ENCODE assay signal across 23 mouse cellular contexts in genomic region chr5:149140336-149140735, GRCm38 (mm10). TPM values are rescaled to one million over a fixed set of nuclear protein-coding genes. Genes with fewer than 3 reads are reported as not detected.
DNase-seq lines count a peak whose midpoint lies in the region; ATAC-seq and TF ChIP-seq lines count a peak whose summit lies in the region.
"Had no signal": no experiment of that assay in that cellular context is flagged by ENCODE, and none has a peak within 500 bp of the region (broad histone marks: within the 10 kb centered on the region; RNA-seq: fewer than 3 reads in every experiment).

No protein-coding gene starts in this region.

- peaks cover 6% of the 10 kb centered on the region for H3K4me1 ChIP-seq in liver, adult 2 months (ENCODE audit: control insufficient read depth, insufficient read depth, low read length)
- peaks cover 16% of the 10 kb centered on the region for H3K4me1 ChIP-seq in limb, embryonic 10.5 days
- peaks cover 7% of the 10 kb centered on the region for H3K4me1 ChIP-seq in kidney, embryonic 15.5 days

- DNase-seq in liver, adult 2 months (ENCODE audit: extremely low read depth, low read depth, low spot score) = peak; percentile 79
- no peak for DNase-seq in liver
- DNase-seq in thymus, postnatal 4 days = peak; percentile 42
- DNase-seq in thymus, postnatal 10 days (ENCODE audit: low spot score in 2 of 2) = no peak
- DNase-seq in R1 (ENCODE audit: low read depth, low spot score) = peak; percentile 76
- DNase-seq in limb, embryonic 10.5 days (ENCODE audit: low spot score) = no peak
- DNase-seq: adrenal gland, postnatal 25 days; cerebellum, adult 11 months; cerebellum, adult 9-11 months; gastrocnemius, postnatal 36 days; heart, adult 2 months; heart, postnatal 14 days; kidney, adult 2 months; kidney, postnatal 10 days; lung, postnatal 4 days; thymus, postnatal 36 days had no signal

- H3K4me2 ChIP-seq in kidney, embryonic 15.5 days = no peak overlapping the region
- H3K4me2 ChIP-seq: embryonic facial prominence, embryonic 12.5 days; heart, embryonic 13.5 days had no signal

- no peak overlapping the region for H3K9ac ChIP-seq in liver, adult 2 months (ENCODE audit: low read depth, low read length)
- no peak overlapping the region for H3K9ac ChIP-seq in kidney, embryonic 15.5 days
- H3K9ac ChIP-seq: embryonic facial prominence, embryonic 12.5 days; heart, embryonic 13.5 days; liver, embryonic 14.5 days had no signal

- no peak for TF ChIP-seq POLR2A in liver, adult 2 months (IDR thresholded peaks at IDR 0.05; ENCODE audit: extremely low read depth, insufficient read depth, low read length)

- no peak overlapping the region for H3K4me3 ChIP-seq in liver, adult 2 months (ENCODE audit: insufficient read depth, low read depth, low read length)
- no peak overlapping the region for H3K4me3 ChIP-seq in limb, embryonic 10.5 days
- H3K4me3 ChIP-seq in kidney, embryonic 15.5 days (replicated peaks) = no peak overlapping the region
- H3K4me3 ChIP-seq: embryonic facial prominence, embryonic 12.5 days; heart, adult 2 months; heart, embryonic 13.5 days had no signal

- no peaks in the 10 kb centered on the region for H3K79me2 ChIP-seq in liver, adult 2 months (ENCODE audit: control insufficient read depth, insufficient read depth, low read length)

- no peak for TF ChIP-seq CTCF in liver, adult 2 months (IDR thresholded peaks at IDR 0.05; ENCODE audit: low read depth, low read length)

- no peaks in the 10 kb centered on the region for H3K36me3 ChIP-seq in liver, adult 2 months (ENCODE audit: control insufficient read depth, insufficient read depth, low read length)
- H3K36me3 ChIP-seq in limb, embryonic 10.5 days = no peaks in the 10 kb centered on the region
- H3K36me3 ChIP-seq in kidney, embryonic 15.5 days = no peaks in the 10 kb centered on the region
- H3K36me3 ChIP-seq: embryonic facial prominence, embryonic 12.5 days; G1E; heart, embryonic 13.5 days had no signal

- no peak for ATAC-seq in kidney, embryonic 15.5 days (replicated peaks; ENCODE audit: low FRiP score)
- ATAC-seq: activated CD4-positive, CD25-positive, alpha-beta regulatory T cell, adult 4 months; Patski had no signal

- WGBS in liver, adult 2 months = 59% methylated on average over 9 of the region's 9 CpGs
- WGBS in limb, embryonic 10.5 days = 63% methylated on average over 9 of the region's 9 CpGs
- WGBS in kidney, embryonic 15.5 days = 69% methylated on average over 9 of the region's 9 CpGs

- no peaks in the 10 kb centered on the region for H3K9me3 ChIP-seq in limb, embryonic 10.5 days (replicated peaks)
- no peaks in the 10 kb centered on the region for H3K9me3 ChIP-seq in kidney, embryonic 15.5 days (replicated peaks)
- H3K9me3 ChIP-seq: embryonic facial prominence, embryonic 12.5 days; G1E; heart, embryonic 13.5 days had no signal

- no peaks in the 10 kb centered on the region for H3K27me3 ChIP-seq in liver, adult 2 months (ENCODE audit: control insufficient read depth, insufficient read depth, low read length)
- H3K27me3 ChIP-seq in limb, embryonic 10.5 days (ENCODE audit: low read depth, poor library complexity, severe bottlenecking) = no peaks in the 10 kb centered on the region
- H3K27me3 ChIP-seq in kidney, embryonic 15.5 days = no peaks in the 10 kb centered on the region
- H3K27me3 ChIP-seq: embryonic facial prominence, embryonic 12.5 days; heart, embryonic 13.5 days; Patski had no signal

- no peak overlapping the region for H3K27ac ChIP-seq in liver, adult 2 months (replicated peaks; ENCODE audit: insufficient read depth, low read depth, low read length)
- H3K27ac ChIP-seq in limb, embryonic 10.5 days = no peak overlapping the region
- H3K27ac ChIP-seq in kidney, embryonic 15.5 days = no peak overlapping the region
- H3K27ac ChIP-seq: embryonic facial prominence, embryonic 12.5 days; heart, adult 2 months; heart, embryonic 13.5 days; liver, embryonic 14.5 days had no signal

RNA-seq across cellular contexts. Expression of gene Uspl1, which starts 43.8 kb away (rescaled TPM):
- 17.0 and 17.1 TPM in 2 replicates for total RNA-seq in liver, adult 2 months (2014; rRNA removed)
- polyA plus RNA-seq in liver, adult 2 months (2012; rRNA removed) = 4.8 and 6.2 TPM in 2 replicates
- 72.9 and 78.7 TPM in 2 replicates for polyA plus RNA-seq in limb, embryonic 10.5 days (2016; fragmentation: Nextera tagmentation; extraction: Ambion mirVana)
- 40.0 and 44.8 TPM in 2 replicates for polyA plus RNA-seq in kidney, embryonic 15.5 days (2015; fragmentation: Nextera tagmentation; extraction: Ambion mirVana)

RNA-seq across cellular contexts. Expression of gene Hmgb1, which starts 44.0 kb away (rescaled TPM):
- 106 and 131 TPM in 2 replicates for total RNA-seq in liver, adult 2 months (2014; rRNA removed)
- 17.1 and 21.0 TPM in 2 replicates for polyA plus RNA-seq in liver, adult 2 months (2012; rRNA removed)
- polyA plus RNA-seq in limb, embryonic 10.5 days (2016; fragmentation: Nextera tagmentation; extraction: Ambion mirVana) = 1,666 and 1,835 TPM in 2 replicates
- 1,463 and 1,782 TPM in 2 replicates for polyA plus RNA-seq in kidney, embryonic 15.5 days (2015; fragmentation: Nextera tagmentation; extraction: Ambion mirVana)

Comparison
In these comparisons a context has a peak if more than half of its experiments do, and no peak if none do; other contexts are left out.
1. DNase-seq: peak in liver, adult 2 months (single experiment), thymus, postnatal 4 days (single experiment) and R1 (single experiment); none in liver (single experiment), thymus, postnatal 10 days (0 of 2) and limb, embryonic 10.5 days (single experiment).
2. RNA of gene Hmgb1, which starts 44.0 kb away (polyA plus RNA-seq): 1,666 to 1,835 TPM in limb, embryonic 10.5 days and 1,463 to 1,782 TPM in kidney, embryonic 15.5 days; 17.1 to 21.0 TPM in liver, adult 2 months; every median in the first group is over 10 times any median in the second.